Mouse (Mus musculus) myocyte (in vitro differentiated cells): ENCODE measurements around the gene Pkd1.

Experiments used
- POLR2A ChIP-seq: IDR thresholded peaks from one replicate; pipeline ENCODE4 v1.6.1; 2011; ENCODE audit warnings: low read depth, mild to moderate bottlenecking, control low read depth, moderate library complexity; ENCODE audit not compliant: insufficient read length
- SRF ChIP-seq: IDR thresholded peaks from one replicate; pipeline ENCODE4 v1.6.1; 2011; ENCODE audit warnings: low read depth; ENCODE audit not compliant: control insufficient read depth, insufficient read length
- TCF3 ChIP-seq: IDR thresholded peaks from one replicate; pipeline ENCODE4 v1.6.1; 2011; ENCODE audit warnings: low read depth, control low read depth; ENCODE audit not compliant: insufficient read length

- TF ChIP-seq SRF, result no peak
- no peak for TF ChIP-seq POLR2A
- no peak for TF ChIP-seq TCF3
Measured at GRCm38 (mm10) chr17:24608370-24608769, 58.7 kb downstream of the Pkd1 start.
